Mouse (Mus musculus) C2C12 (cell line): Measurements from ENCODE around the gene Cisd3. TPM values are rescaled to one million over a fixed set of nuclear protein-coding genes. Genes with fewer than 3 reads are reported as not detected.

ENCODE experiments used
- H3K27me3 ChIP-seq: one replicate; pipeline ENCODE4 v1.6.1; 2011; ENCODE audit not compliant: control insufficient read depth, insufficient read depth, insufficient read length
- H3K36me3 ChIP-seq: one replicate; pipeline ENCODE4 v1.6.1; 2011; ENCODE audit not compliant: control insufficient read depth, insufficient read depth
- H3K4me3 ChIP-seq: one replicate; pipeline ENCODE4 v1.5.1; 2011; ENCODE audit warnings: mild to moderate bottlenecking, control low read depth; ENCODE audit not compliant: poor library complexity, insufficient read depth, severe bottlenecking
- H3K79me2 ChIP-seq: one replicate; pipeline ENCODE4 v1.6.1; 2011; ENCODE audit not compliant: control insufficient read depth, insufficient read depth
- H3K79me3 ChIP-seq: one replicate; pipeline ENCODE4 v1.6.1; 2011; ENCODE audit warnings: low read depth, control low read depth
- H3ac ChIP-seq: one replicate; pipeline ENCODE3; 2011; ENCODE audit warnings: low read depth; ENCODE audit not compliant: control insufficient read depth, insufficient read length
- CEBPB ChIP-seq: IDR thresholded peaks from one replicate; pipeline ENCODE4 v1.6.1; 2011; ENCODE audit warnings: low read depth, mild to moderate bottlenecking, control low read depth, moderate library complexity
- CTCF ChIP-seq: IDR thresholded peaks from one replicate; pipeline ENCODE4 v1.5.1; 2011; ENCODE audit not compliant: control insufficient read depth, insufficient read depth, insufficient read length
- FOSL1 ChIP-seq: IDR thresholded peaks from one replicate; pipeline ENCODE4 v1.8.0; 2011; ENCODE audit warnings: mild to moderate bottlenecking, low read length; ENCODE audit not compliant: poor library complexity, insufficient read depth, severe bottlenecking
- MAX ChIP-seq: IDR thresholded peaks from one replicate; pipeline ENCODE4 v1.6.1; 2011; ENCODE audit warnings: mild to moderate bottlenecking, control low read depth
- MYOD1 ChIP-seq: IDR thresholded peaks from one replicate; pipeline ENCODE4 v1.6.1; 2011; ENCODE audit warnings: low read depth; ENCODE audit not compliant: control insufficient read depth, insufficient read length
- MYOG ChIP-seq: IDR thresholded peaks from one replicate; pipeline ENCODE4 v1.6.1; 2011; ENCODE audit not compliant: control insufficient read depth, insufficient read length; ENCODE audit errors: extremely low read depth
- USF1 ChIP-seq: IDR thresholded peaks from one replicate; pipeline ENCODE4 v1.6.1; 2011; ENCODE audit warnings: low read depth, mild to moderate bottlenecking, control low read depth, moderate library complexity
- polyA plus RNA-seq: library from polyadenylated mRNA; unstranded; fragments of >200 nt; fragmentation: generic; extraction: Trizol; gene quantifications from one replicate; pipeline ENCODE4 v1.2.1, GENCODE M21; 2012; ENCODE audit warnings: missing spikeins

Cisd3 gene
- polyA plus RNA-seq, 1 experiment = 110 TPM

GRCm38 (mm10) chr11:97665431-97665830, 20.2 kb upstream of the Cisd3 start:
- H3K79me2 ChIP-seq = peaks cover 34% of the 10 kb centered on the region
- H3K27me3 ChIP-seq = no peaks in the 10 kb centered on the region
- peaks cover 19% of the 10 kb centered on the region for H3K79me3 ChIP-seq
- H3K4me3 ChIP-seq = no peak overlapping the region
- no peak overlapping the region for H3ac ChIP-seq
- peaks cover 27% of the 10 kb centered on the region for H3K36me3 ChIP-seq
- TF ChIP-seq MYOG (no peak), CTCF (no peak), MAX (no peak), MYOD1 (no peak), USF1 (no peak), FOSL1 (no peak), CEBPB (no peak)

- H3K27me3 ChIP-seq = no peaks in the 10 kb centered on the region
- no peak overlapping the region for H3K4me3 ChIP-seq
- H3ac ChIP-seq = no peak overlapping the region
- H3K36me3 ChIP-seq = peaks cover 29% of the 10 kb centered on the region
- H3K79me3 ChIP-seq = peaks cover 19% of the 10 kb centered on the region
- TF ChIP-seq FOSL1 (no peak), MAX (no peak)
- peaks cover 34% of the 10 kb centered on the region for H3K79me2 ChIP-seq
Measured at GRCm38 (mm10) chr11:97666221-97666620, 19.4 kb upstream of the Cisd3 start.

- peaks cover 35% of the 10 kb centered on the region for H3K36me3 ChIP-seq
- peaks cover 34% of the 10 kb centered on the region for H3K79me2 ChIP-seq
- TF ChIP-seq MAX = no peak
- no peak for TF ChIP-seq CTCF
- TF ChIP-seq USF1 = no peak
- no peak for TF ChIP-seq FOSL1
- no peak for TF ChIP-seq MYOD1
- no peak for TF ChIP-seq CEBPB
- TF ChIP-seq MYOG = no peak
- no peak overlapping the region for H3ac ChIP-seq
- H3K79me3 ChIP-seq = peaks cover 19% of the 10 kb centered on the region
- no peaks in the 10 kb centered on the region for H3K27me3 ChIP-seq
- no peak overlapping the region for H3K4me3 ChIP-seq
Measured at GRCm38 (mm10) chr11:97666794-97667193, 18.8 kb upstream of the Cisd3 start.

GRCm38 (mm10) chr11:97668160-97668559, 17.5 kb upstream of the Cisd3 start:
- no peaks in the 10 kb centered on the region for H3K27me3 ChIP-seq
- H3K4me3 ChIP-seq = no peak overlapping the region
- peaks cover 34% of the 10 kb centered on the region for H3K79me2 ChIP-seq
- H3K79me3 ChIP-seq = peaks cover 19% of the 10 kb centered on the region
- H3K36me3 ChIP-seq = peaks cover 47% of the 10 kb centered on the region
- no peak overlapping the region for H3ac ChIP-seq
- TF ChIP-seq FOSL1 (no peak), USF1 (no peak), CTCF (no peak), MYOD1 (no peak), MAX (no peak), MYOG (no peak), CEBPB (no peak)

- H3K4me3 ChIP-seq = no peak overlapping the region
- H3K79me2 ChIP-seq = peaks cover 25% of the 10 kb centered on the region
- peaks cover 14% of the 10 kb centered on the region for H3K79me3 ChIP-seq
- no peaks in the 10 kb centered on the region for H3K27me3 ChIP-seq
- peaks cover 50% of the 10 kb centered on the region for H3K36me3 ChIP-seq
- TF ChIP-seq CEBPB (no peak), MAX (no peak), CTCF (no peak), MYOD1 (no peak), USF1 (no peak), FOSL1 (no peak)
- H3ac ChIP-seq = no peak overlapping the region
Measured at GRCm38 (mm10) chr11:97669268-97669667, 16.4 kb upstream of the Cisd3 start.

- no peak overlapping the region for H3K4me3 ChIP-seq
- no peak overlapping the region for H3ac ChIP-seq
- H3K36me3 ChIP-seq = peaks cover 55% of the 10 kb centered on the region
- TF ChIP-seq MYOD1 (no peak), CTCF (no peak)
- H3K27me3 ChIP-seq = no peaks in the 10 kb centered on the region
- H3K79me3 ChIP-seq = peaks cover 10% of the 10 kb centered on the region
- H3K79me2 ChIP-seq = peaks cover 19% of the 10 kb centered on the region
Measured at GRCm38 (mm10) chr11:97669829-97670228, 15.8 kb upstream of the Cisd3 start.
